Mouse (Mus musculus) hindbrain, embryonic 16.5 days (tissue): ENCODE data around the gene Gpr25. TPM values are rescaled to one million over a fixed set of nuclear protein-coding genes. Genes with fewer than 3 reads are reported as not detected.

Experiments used
- ATAC-seq: fragments of 200-750 bp; cut with Nextera tagmentation; 2 replicates; pipeline ENCODE4 v1.8.0; 2017; ENCODE audit warnings: moderate TSS enrichment, moderate library complexity
- H3K27ac ChIP-seq: fragments of 300-500 bp; sonication (generic); 2 replicates; pipeline ENCODE4 v1.5.1; 2014; ENCODE audit warnings: low read depth, mild to moderate bottlenecking, control low read depth, low read length, moderate library complexity
- H3K27me3 ChIP-seq: fragments of 300-500 bp; sonication (generic); replicated peaks from 2 replicates; pipeline ENCODE4 v1.6.1; 2014; ENCODE audit warnings: low read length; ENCODE audit not compliant: control insufficient read depth, insufficient read depth
- H3K36me3 ChIP-seq: fragments of 300-500 bp; sonication (generic); 2 replicates; pipeline ENCODE4 v1.6.1; 2014; ENCODE audit warnings: mild to moderate bottlenecking, low read length, moderate library complexity, mixed read lengths; ENCODE audit not compliant: control insufficient read depth, insufficient read depth
- H3K4me1 ChIP-seq: fragments of 300-500 bp; sonication (generic); 2 replicates; pipeline ENCODE4 v1.6.1; 2014; ENCODE audit warnings: low read depth, low read length; ENCODE audit not compliant: control insufficient read depth, insufficient read depth
- H3K4me2 ChIP-seq: fragments of 300-500 bp; sonication (generic); 2 replicates; pipeline ENCODE4 v1.6.1; 2014; ENCODE audit warnings: mild to moderate bottlenecking, low read length, control low read depth, moderate library complexity
- H3K4me3 ChIP-seq: fragments of 300-500 bp; sonication (generic); 2 replicates; pipeline ENCODE4 v1.5.1; 2014; ENCODE audit warnings: mild to moderate bottlenecking, low read length, control low read depth, moderate library complexity
- H3K9ac ChIP-seq: fragments of 300-500 bp; sonication (generic); 2 replicates; pipeline ENCODE4 v1.6.1; 2014; ENCODE audit warnings: low read depth, mild to moderate bottlenecking, control low read depth, low read length, moderate library complexity
- H3K9me3 ChIP-seq: fragments of 300-500 bp; sonication (generic); 2 replicates; pipeline ENCODE4 v1.6.1; 2014; ENCODE audit warnings: mild to moderate bottlenecking, low read length, moderate library complexity; ENCODE audit not compliant: control insufficient read depth
- WGBS: fragments of 180-500 bp; shearing (Covaris S2); extraction: QIAGEN DNeasy Blood & Tissue Kit; methylation state at CpG from one replicate; pipeline ENCODE4 v1.1.7; 2014; 5-methylcytosine and 5-hydroxymethylcytosine counted together
- polyA plus RNA-seq: library from polyadenylated mRNA; unstranded; fragments of >200 nt; fragmentation: Nextera tagmentation; extraction: Ambion mirVana; gene quantifications from 2 replicates; pipeline ENCODE4 v1.2.1, GENCODE M21; 2015

The Gpr25 gene
- polyA plus RNA-seq, 1 experiment from 2014 or later: 1.4 TPM

GRCm38 (mm10) chr1:136230201-136230600, 30.5 kb downstream of the Gpr25 start:
- Histone ChIP-seq H3K4me2 (peak overlapping the region; percentile 13; the same call in 1 of the 2 replicates), H3K36me3 (no peaks in the 10 kb centered on the region)

GRCm38 (mm10) chr1:136229040-136229373, 31.7 kb downstream of the Gpr25 start:
- Histone ChIP-seq H3K4me3 (no peak overlapping the region), H3K9me3 (no peaks in the 10 kb centered on the region), H3K27ac (no peak overlapping the region), H3K9ac (no peak overlapping the region), H3K27me3 (no peaks in the 10 kb centered on the region), H3K4me2 (no peak overlapping the region), H3K36me3 (no peaks in the 10 kb centered on the region), H3K4me1 (peaks cover 34% of the 10 kb centered on the region)
- ATAC-seq: no peak
- WGBS: 20% methylated on average over 6 of the region's 6 CpGs

More at GRCm38 (mm10) chr1:136230201-136230600, 30.5 kb downstream of the Gpr25 start:
- Histone ChIP-seq H3K9me3 (no peaks in the 10 kb centered on the region), H3K27me3 (no peaks in the 10 kb centered on the region), H3K4me3 (no peak overlapping the region), H3K27ac (no peak overlapping the region), H3K9ac (peak overlapping the region; percentile 20), H3K4me1 (peaks cover 33% of the 10 kb centered on the region)
- 45% methylated on average over 11 of the region's 11 CpGs for WGBS
- ATAC-seq: no peak

GRCm38 (mm10) chr1:136228328-136229039, 32.2 kb downstream of the Gpr25 start:
- Histone ChIP-seq H3K4me2 (0 out of 2 replicates have a peak overlapping the region, but pooled peaks have one; percentile 18), H3K9me3 (no peaks in the 10 kb centered on the region), H3K9ac (no peak overlapping the region), H3K4me3 (no peak overlapping the region), H3K4me1 (peaks cover 32% of the 10 kb centered on the region), H3K27me3 (no peaks in the 10 kb centered on the region), H3K27ac (no peak overlapping the region), H3K36me3 (no peaks in the 10 kb centered on the region)
- 9% methylated on average over 13 of the region's 13 CpGs for WGBS
- ATAC-seq: 0 out of 2 replicates have a peak, but pooled peaks have one; percentile 16

GRCm38 (mm10) chr1:136227870-136228269, 32.8 kb downstream of the Gpr25 start:
- no peak overlapping the region for H3K9ac ChIP-seq
- peaks cover 26% of the 10 kb centered on the region for H3K4me1 ChIP-seq
- no peaks in the 10 kb centered on the region for H3K36me3 ChIP-seq
- no peak overlapping the region for H3K4me2 ChIP-seq
- H3K27ac ChIP-seq: no peak overlapping the region
- 41% methylated on average over 4 of the region's 4 CpGs for WGBS
- ATAC-seq: no peak
- no peak overlapping the region for H3K4me3 ChIP-seq
- no peaks in the 10 kb centered on the region for H3K27me3 ChIP-seq
- no peaks in the 10 kb centered on the region for H3K9me3 ChIP-seq

GRCm38 (mm10) chr1:136226626-136227025, 34.0 kb downstream of the Gpr25 start:
- no peak for ATAC-seq

GRCm38 (mm10) chr1:136225846-136226245, 34.8 kb downstream of the Gpr25 start:
- no peak for ATAC-seq
- Histone ChIP-seq H3K9ac (no peak overlapping the region), H3K27me3 (no peaks in the 10 kb centered on the region), H3K27ac (no peak overlapping the region), H3K36me3 (no peaks in the 10 kb centered on the region), H3K9me3 (no peaks in the 10 kb centered on the region), H3K4me3 (no peak overlapping the region), H3K4me1 (peaks cover 15% of the 10 kb centered on the region), H3K4me2 (no peak overlapping the region)
- WGBS: 88% methylated on average over 8 of the region's 8 CpGs

More at GRCm38 (mm10) chr1:136226626-136227025, 34.0 kb downstream of the Gpr25 start:
- H3K9ac ChIP-seq: no peak overlapping the region
- H3K9me3 ChIP-seq: no peaks in the 10 kb centered on the region
- H3K4me2 ChIP-seq: no peak overlapping the region
- no peaks in the 10 kb centered on the region for H3K27me3 ChIP-seq
- 93% methylated on average over 8 of the region's 8 CpGs for WGBS
- peaks cover 17% of the 10 kb centered on the region for H3K4me1 ChIP-seq
- H3K27ac ChIP-seq: no peak overlapping the region
- no peak overlapping the region for H3K4me3 ChIP-seq
- no peaks in the 10 kb centered on the region for H3K36me3 ChIP-seq

GRCm38 (mm10) chr1:136223758-136224342, 36.8 kb downstream of the Gpr25 start:
- no peak for ATAC-seq
- H3K4me3 ChIP-seq: no peak overlapping the region
- H3K27ac ChIP-seq: no peak overlapping the region
- H3K27me3 ChIP-seq: no peaks in the 10 kb centered on the region
- no peak overlapping the region for H3K4me2 ChIP-seq
- H3K9ac ChIP-seq: no peak overlapping the region
- H3K9me3 ChIP-seq: no peaks in the 10 kb centered on the region
- H3K36me3 ChIP-seq: no peaks in the 10 kb centered on the region
- H3K4me1 ChIP-seq: peaks cover 11% of the 10 kb centered on the region
- 94% methylated on average over 10 of the region's 10 CpGs for WGBS

- 84% methylated on average over 10 of the region's 10 CpGs for WGBS
- no peak for ATAC-seq
- Histone ChIP-seq H3K4me3 (no peak overlapping the region), H3K9me3 (no peaks in the 10 kb centered on the region), H3K27ac (no peak overlapping the region), H3K27me3 (no peaks in the 10 kb centered on the region), H3K36me3 (no peaks in the 10 kb centered on the region), H3K4me2 (no peak overlapping the region), H3K4me1 (peaks cover 7% of the 10 kb centered on the region), H3K9ac (no peak overlapping the region)
These were observed 38.3 kb downstream of the Gpr25 start for GRCm38 (mm10) chr1:136222386-136222785.

- ATAC-seq: no peak
- Histone ChIP-seq H3K27me3 (no peaks in the 10 kb centered on the region), H3K4me1 (peaks cover 3% of the 10 kb centered on the region), H3K36me3 (no peaks in the 10 kb centered on the region), H3K9me3 (no peaks in the 10 kb centered on the region), H3K27ac (no peak overlapping the region), H3K4me2 (no peak overlapping the region), H3K9ac (no peak overlapping the region), H3K4me3 (no peak overlapping the region)
- 85% methylated on average over 10 of the region's 10 CpGs for WGBS
These were observed 40.4 kb downstream of the Gpr25 start for GRCm38 (mm10) chr1:136220037-136220871.
